Mouse (Mus musculus): ENCODE measurements around the gene Lcn5. TPM values are rescaled to one million over a fixed set of nuclear protein-coding genes. Genes with fewer than 3 reads are reported as not detected.

Lcn5 gene
- total RNA-seq (2021) = not detected

GRCm38 (mm10) chr2:25657652-25658051, at the start of gene Lcn5:
Gene Lcn5, plus strand, starts transcription at chr2:25657952.
- intact Hi-C loops (cut with DNase I) = no loop called here
- DNase-seq = no peak

- intact Hi-C loops (cut with DNase I) = no loop called here
- DNase-seq = no peak
Observed at GRCm38 (mm10) chr2:25608671-25609070, 49.1 kb upstream of the Lcn5 start.

- intact Hi-C loops (cut with DNase I) = no loop called here
- no peak for DNase-seq
Observed at GRCm38 (mm10) chr2:25616398-25616797, 41.4 kb upstream of the Lcn5 start.

- no peak for DNase-seq
- intact Hi-C loops (cut with DNase I) = no loop called here
Observed at GRCm38 (mm10) chr2:25617578-25617977, 40.2 kb upstream of the Lcn5 start, which contains the start of gene Ccdc183. Gene Ccdc183, minus strand, starts transcription at chr2:25617678.

GRCm38 (mm10) chr2:25620386-25620785, 37.4 kb upstream of the Lcn5 start:
- DNase-seq = no peak
- intact Hi-C loops (cut with DNase I) = no loop called here

GRCm38 (mm10) chr2:25620852-25621228, 36.9 kb upstream of the Lcn5 start:
- no peak for DNase-seq
- intact Hi-C loops (cut with DNase I) = no loop called here

GRCm38 (mm10) chr2:25621229-25622200, 36.2 kb upstream of the Lcn5 start, which contains the start of gene Tmem141:
Gene Tmem141, minus strand, starts transcription at chr2:25622005.
- DNase-seq = peak; percentile 80 to 84
- intact Hi-C loops (cut with DNase I) = no loop called here

- no peak for DNase-seq
- intact Hi-C loops (cut with DNase I) = no loop called here
Observed at GRCm38 (mm10) chr2:25625986-25626385, 31.8 kb upstream of the Lcn5 start.

- no peak for DNase-seq
- intact Hi-C loops (cut with DNase I) = no loop called here
Observed at GRCm38 (mm10) chr2:25627811-25628210, 29.9 kb upstream of the Lcn5 start, which contains the start of gene Fcna. Gene Fcna, minus strand, starts transcription at chr2:25628030.

GRCm38 (mm10) chr2:25628738-25629137, 29.0 kb upstream of the Lcn5 start:
- intact Hi-C loops (cut with DNase I) = no loop called here
- DNase-seq = no peak

GRCm38 (mm10) chr2:25633616-25634015, 24.1 kb upstream of the Lcn5 start:
- intact Hi-C loops (cut with DNase I) = loop anchor here (5.0 kb wide), 1 partner anchor 49 kb away; the partner anchor contains the start of gene Lcn10
- DNase-seq = no peak

- no peak for DNase-seq
- intact Hi-C loops (cut with DNase I) = loop anchor here (5.0 kb wide), 1 partner anchor 48 kb away; the partner anchor contains the start of gene Lcn10
Observed at GRCm38 (mm10) chr2:25634046-25634445, 23.7 kb upstream of the Lcn5 start.

GRCm38 (mm10) chr2:25639890-25640289, 17.9 kb upstream of the Lcn5 start:
- intact Hi-C loops (cut with DNase I) = no loop called here
- DNase-seq = peak; percentile 39 to 58

GRCm38 (mm10) chr2:25652902-25653301, 4.8 kb upstream of the Lcn5 start, which contains the start of gene Lcn8:
Gene Lcn8, plus strand, starts transcription at chr2:25653120.
- no peak for DNase-seq
- intact Hi-C loops (cut with DNase I) = no loop called here

GRCm38 (mm10) chr2:25654502-25654901, 3.2 kb upstream of the Lcn5 start:
- no peak for DNase-seq
- intact Hi-C loops (cut with DNase I) = no loop called here

GRCm38 (mm10) chr2:25656691-25657090, 1.1 kb upstream of the Lcn5 start:
- intact Hi-C loops (cut with DNase I) = no loop called here
- peak; percentile 42 to 49 for DNase-seq

GRCm38 (mm10) chr2:25657246-25657645, 506 bp upstream of the Lcn5 start:
- intact Hi-C loops (cut with DNase I) = no loop called here
- peak in 1 of 2 experiments; percentile 13 for DNase-seq

- DNase-seq = peak in 1 of 2 experiments; percentile 14
- intact Hi-C loops (cut with DNase I) = no loop called here
Observed at GRCm38 (mm10) chr2:25660279-25660678, 2.5 kb downstream of the Lcn5 start.

GRCm38 (mm10) chr2:25661245-25661970, 3.7 kb downstream of the Lcn5 start:
- intact Hi-C loops (cut with DNase I) = no loop called here
- no peak for DNase-seq

GRCm38 (mm10) chr2:25663511-25663910, 5.8 kb downstream of the Lcn5 start:
- DNase-seq = peak; percentile 33 to 52
- intact Hi-C loops (cut with DNase I) = no loop called here

GRCm38 (mm10) chr2:25664125-25664524, 6.4 kb downstream of the Lcn5 start:
- intact Hi-C loops (cut with DNase I) = no loop called here
- no peak for DNase-seq

Measured in heart, postnatal 36 days (tissue).